Mouse (Mus musculus) urinary bladder, postnatal 25 days (tissue): ENCODE measurements around the gene Txn2.

Source experiments
- DNase-seq: peaks from one replicate; pipeline ENCODE4 v3.0.0; 2022; ENCODE audit warnings: low spot score

Txn2 gene

DNA sequence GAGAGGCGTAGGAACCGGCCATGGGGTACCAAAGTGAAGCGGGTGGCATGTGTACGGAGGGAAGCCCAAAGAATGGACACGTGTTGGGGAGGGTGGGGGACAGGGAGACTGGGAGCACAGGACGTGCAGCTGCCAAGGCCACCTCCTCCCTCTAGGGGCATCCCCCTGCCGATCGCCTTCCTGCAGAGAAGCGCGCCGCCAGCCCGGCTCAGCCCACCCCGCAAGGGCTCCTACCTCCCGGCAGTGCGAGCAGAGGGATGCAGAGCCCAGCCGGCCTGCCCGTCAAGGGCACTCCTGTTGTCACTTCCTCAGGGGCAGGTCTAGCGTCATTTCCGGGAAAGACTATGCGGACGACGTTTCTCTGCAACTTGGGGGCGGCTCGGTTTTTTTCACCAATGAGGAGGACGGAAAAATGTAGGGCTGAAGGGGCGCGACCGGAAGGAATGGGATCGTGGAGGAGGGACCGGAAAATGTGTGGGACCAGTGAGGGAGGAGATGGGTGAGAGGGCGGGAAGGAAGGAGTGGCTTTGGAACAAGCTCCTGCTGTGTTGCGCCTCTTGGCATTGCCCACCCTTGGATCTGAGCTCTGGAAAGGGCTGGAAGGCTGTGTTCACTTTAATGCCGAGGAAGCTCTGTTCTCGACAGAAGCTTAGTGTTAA, at the start of gene Txn2:
TSS of gene Txn2 (minus strand) at position 334 of the 659 bp plus-strand sequence.
- DNase-seq = peak; percentile 77

DNA sequence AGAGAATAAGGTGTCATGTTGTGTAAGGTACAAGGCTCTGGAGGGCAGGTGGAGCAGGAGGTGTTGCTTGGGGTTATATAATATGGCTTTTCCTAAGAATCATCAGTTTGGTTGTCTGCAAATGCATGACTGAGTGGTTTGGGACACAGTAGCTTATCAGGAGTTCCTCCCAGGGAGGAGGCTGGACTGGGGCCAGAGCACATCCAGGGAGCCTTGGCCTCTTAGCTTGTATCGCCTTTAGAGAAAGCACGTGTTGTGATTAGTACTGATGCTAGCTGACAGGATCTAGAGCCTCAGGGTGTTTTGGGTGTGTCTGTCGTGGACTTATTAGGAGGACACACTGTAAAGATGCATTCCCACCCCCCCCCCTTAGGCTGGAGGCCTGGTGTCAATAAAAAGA, 48.9 kb upstream of the Txn2 start:
- no peak for DNase-seq

DNA sequence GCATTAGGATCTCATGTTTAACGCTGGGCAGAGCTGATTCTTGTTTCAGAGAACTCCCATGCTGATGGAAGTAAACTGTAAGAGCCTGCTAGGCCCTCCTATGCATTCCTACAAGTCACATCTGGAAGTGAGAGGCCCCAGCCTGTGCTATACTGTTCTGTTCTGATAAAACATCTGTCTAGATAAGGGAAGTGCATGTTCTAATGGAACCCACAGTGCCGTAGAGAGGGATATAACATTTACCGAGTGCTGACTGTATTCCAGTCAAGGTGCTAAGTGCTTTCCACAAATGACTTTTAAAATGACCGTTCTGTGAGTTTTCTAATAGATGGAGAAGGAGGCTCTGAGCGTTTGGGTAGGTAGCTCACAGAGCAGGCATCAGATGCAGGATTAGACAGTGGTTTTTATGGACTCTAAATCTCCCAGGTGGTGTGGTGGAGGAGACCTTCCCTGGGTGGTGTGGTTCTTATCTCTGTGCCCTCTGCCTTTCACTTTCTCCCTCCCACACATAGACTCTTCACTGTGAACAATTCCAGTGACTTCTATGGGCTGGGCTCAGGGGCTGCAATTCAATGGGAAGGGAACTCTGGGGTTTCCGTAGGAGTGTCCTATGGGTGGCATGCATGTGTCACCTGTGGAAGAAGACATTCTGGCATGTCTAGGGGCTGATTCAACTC, 45.5 kb upstream of the Txn2 start:
- DNase-seq = no peak

DNA sequence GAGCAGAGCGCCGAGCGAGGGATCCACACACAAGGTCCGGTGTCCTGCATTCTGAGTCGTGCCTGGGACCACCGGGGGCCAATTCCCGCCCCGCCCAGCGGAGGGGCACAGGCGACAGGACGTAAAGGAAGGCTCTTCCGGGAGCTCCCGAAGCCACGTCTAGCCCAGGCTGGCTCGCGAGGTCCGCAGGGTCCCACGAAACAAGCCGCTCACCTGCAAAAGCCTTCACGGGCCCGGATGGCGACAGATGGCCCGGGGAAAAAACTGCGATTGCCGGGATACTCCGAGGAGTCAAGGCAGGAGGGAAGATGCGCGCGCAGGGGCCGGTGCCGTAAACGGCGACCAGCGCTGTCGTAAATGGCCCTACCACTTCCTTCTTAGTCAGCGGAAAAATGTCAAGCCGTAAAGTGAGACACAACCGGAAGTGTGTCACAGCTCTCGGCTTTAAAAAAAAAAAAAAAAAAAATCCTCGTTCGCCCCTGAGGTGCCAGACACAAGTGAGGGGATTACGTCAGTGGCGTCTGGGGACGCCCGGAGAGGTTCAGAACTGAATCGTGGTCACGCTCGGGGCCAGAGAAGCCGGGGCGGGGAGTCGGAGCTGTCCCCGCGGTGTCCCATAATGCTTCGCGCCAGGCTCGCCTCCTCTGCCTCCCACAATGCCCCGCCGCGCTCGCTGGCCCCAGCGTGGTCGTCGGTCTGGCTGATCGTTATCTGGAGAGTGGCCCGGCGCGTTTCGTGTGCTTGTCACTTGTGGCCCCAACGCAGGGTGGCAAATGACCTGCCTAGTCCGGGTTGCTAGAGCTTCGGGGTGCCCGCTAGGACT, 41.9 kb upstream of the Txn2 start, which contains the start of gene Eif3d:
TSS of gene Eif3d (minus strand) at position 344 of the 823 bp plus-strand sequence.
- DNase-seq = peak; percentile 96

DNA sequence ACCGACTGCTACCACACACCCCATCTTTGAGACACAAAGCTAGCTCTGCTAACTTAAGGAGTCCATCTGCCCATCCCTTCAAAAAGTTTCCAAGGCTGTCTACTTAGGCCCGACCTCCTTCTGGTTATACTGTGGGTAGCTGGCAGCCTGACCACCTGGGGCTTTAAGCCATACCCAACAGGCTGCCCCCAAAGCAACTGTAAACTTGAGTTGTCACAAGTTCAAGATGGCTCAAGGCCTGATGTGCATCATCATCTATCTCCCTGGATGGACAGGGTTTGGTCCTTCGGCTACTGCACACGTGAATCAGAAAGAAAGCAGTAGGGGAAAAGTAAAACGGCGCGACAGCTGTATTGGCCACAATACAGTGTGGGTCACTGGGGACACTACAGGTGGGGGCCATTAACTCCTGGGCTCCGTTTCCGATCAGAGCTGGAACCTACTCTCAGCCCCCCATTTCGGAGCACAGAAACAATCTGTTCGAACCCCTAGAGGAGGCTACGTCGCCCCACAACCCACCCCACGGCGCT, 41.2 kb upstream of the Txn2 start:
- DNase-seq = no peak

DNA sequence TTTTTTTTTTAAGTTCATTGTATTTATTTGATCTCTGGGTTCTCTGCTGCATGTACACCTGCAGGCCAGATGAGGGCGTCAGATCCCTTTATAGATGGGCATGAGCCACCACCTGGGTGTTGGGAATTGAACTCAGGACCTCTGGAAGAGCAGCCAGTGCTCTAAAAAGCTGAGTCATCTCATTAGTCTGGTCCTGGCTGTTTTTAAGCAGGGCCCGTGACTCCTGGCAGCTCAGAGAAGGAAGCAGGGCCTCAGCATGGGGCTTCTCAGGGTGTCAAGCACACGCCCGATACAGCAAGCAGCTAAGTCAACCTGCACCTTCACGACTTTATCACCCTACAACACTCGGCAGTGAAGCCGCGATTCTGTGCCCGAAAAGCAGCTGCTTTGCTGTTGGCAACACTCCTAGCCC, 36.3 kb upstream of the Txn2 start:
- no peak for DNase-seq

DNA sequence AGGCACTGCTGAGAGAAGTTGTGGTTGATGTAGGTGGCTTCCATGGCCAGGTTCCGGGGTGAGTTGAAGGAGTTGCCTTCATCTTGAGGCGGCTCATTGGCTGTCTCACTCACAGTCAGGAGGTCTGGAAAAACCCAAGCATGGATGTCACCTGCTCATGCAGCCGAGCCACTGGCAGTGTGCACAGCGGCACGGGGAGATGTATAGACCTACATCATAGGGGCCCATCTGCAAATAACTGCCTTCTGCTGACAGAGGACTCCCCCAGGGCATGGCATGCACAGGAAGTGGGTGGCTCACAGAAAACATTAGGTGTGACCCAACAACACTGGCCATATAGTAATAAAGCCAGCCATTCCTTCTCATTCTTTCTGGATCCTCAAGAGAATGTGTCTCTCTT, 33.6 kb upstream of the Txn2 start:
- no peak for DNase-seq

DNA sequence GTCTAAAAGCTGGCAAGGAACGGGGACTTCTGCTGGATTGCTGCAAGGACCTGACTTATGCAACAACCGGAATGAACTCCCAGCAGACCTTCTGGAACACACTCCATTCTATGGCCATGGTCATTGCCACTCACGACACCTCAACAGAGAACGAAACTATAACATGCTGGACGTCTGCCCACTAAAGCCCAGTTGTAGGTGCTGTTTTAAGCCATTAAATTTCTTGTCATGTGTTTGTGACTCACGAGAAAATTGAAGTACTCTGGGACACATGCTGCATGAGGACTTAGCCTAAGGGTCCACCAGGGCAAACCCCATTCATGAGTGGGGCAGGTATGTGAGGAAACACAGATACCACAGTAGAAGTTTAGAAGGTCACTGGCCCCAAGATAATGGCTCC, 31.9 kb upstream of the Txn2 start:
- DNase-seq = no peak

DNA sequence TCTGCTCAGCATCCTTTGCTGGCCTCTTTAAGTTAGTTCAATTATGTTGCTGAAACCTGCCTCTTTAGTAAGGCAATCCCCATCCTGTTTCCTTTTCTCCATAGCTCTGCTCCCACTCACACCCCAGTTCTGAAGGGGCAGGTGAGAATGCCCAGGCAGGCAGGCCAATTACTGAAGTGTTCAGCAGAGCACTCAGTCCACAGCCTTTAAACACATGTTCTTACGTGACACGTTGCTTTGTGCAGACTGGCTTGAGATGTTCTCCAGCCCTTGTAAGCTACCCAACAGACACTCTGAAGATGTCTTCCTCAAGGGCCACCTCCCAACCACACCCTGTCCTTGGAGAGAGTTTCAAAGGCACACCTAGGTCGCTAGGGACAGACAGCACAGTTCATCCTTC, 29.3 kb upstream of the Txn2 start:
- DNase-seq = no peak

DNA sequence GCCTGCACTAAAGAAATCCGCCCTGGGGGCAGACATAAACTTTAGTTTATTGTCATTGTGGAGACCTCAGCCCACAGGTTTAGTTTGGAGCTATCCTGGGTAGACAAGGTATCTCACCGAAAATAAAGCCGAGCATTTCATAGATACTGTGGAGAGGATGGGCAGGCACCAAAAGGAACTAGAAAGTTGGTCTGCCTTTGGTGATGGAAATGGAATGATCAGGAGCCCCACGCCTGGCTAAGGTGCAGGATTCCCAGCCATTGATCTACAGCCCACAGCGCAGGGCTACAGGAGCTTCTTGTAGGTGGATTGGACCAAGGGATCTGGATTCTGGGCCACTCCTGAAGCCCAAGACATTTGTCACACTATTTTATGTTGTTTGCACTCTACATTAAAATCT, 28.8 kb upstream of the Txn2 start:
- no peak for DNase-seq

DNA sequence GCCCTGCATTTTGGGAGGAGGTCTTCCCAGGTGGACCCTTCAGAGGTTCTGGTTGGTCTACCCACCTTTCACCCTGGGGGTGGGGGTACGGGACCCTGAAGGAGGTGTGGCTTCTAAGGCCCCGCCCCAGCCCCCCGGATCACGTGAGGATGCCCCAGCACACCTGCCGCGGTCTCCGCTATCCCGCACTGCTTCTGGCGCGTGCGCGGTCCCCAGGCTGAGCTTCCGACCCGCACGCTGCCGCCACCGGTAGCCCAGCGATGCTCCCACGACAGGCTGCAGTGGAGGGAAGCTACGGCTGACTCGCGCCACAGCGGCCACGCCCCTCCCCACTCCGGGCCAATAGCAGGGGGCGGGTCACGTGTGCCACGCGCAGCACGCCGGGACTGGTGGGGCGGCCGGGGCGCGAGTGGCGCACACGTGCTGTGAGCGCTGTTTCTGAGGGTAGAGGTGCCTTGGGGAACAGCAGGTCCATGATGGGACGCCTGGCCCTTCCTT, 27.6 kb upstream of the Txn2 start, which contains the start of gene Foxred2:
TSS of gene Foxred2 (minus strand) at position 319 of the 498 bp plus-strand sequence.
- peak; percentile 77 for DNase-seq

DNA sequence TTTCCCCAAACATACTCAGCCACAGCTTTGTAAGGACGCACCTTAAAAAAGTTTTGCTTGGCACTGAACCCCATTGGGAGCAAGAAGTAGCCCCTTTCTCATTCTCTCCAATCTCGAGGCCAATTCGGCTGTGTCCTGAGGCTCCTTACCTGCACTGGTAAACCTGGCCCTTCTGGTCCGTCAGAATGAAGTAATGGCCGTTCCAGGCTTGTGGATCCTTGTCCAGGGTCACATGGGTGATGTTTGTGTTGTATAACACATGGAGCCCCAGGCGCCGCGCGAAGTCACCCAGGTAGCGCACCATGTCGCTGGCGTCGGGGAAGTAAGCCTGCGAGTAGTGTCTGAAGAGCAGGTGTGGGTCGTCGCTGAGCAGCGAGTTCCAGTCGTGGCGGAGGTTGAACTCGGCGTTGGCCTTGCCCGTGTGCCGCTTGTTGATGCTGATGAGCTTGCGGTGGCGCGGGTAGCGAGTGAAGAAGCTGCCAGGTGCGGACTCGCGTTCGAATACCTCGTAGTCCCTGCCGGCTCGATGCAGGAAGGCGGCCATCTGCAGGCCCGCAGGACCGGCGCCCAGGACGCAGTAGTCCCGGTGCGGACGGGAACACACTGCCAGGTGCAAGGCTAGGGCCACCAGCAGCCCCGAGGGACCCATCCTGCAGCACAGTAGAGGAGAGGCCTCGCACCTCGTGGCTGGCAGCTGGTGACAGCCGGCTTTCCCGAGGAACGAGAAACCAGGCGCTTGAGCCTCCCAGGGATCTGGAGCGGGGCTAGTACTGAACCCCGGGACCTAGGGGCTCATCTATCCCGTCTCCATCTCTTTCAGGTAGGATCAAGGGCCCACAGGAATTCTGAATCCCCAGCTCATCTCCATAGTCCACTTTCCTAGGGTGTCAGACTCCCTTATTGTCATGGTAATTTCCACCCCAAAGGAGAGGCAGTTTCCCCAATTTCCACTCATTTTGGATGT, 26.9 kb upstream of the Txn2 start:
- DNase-seq = no peak

DNA sequence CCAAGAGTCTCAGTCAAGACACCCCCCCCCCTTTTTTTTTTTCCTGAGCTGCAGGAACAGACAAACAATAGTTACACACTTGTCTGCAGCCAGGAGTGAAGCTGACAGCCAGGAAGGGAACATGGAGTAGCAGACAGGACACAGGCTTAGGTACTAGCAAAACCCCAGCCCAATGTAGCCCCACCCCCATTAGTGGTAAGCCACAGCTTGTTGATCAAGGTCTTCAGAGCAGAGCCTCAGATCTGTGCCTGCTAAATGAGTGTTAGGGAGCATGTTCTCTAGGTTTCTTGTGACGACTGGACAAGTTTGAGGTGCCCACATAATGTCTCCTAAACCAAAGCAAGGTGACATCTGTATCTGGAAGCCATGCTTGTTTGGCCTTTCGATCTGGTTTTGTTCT, 25.6 kb upstream of the Txn2 start:
- no peak for DNase-seq

DNA sequence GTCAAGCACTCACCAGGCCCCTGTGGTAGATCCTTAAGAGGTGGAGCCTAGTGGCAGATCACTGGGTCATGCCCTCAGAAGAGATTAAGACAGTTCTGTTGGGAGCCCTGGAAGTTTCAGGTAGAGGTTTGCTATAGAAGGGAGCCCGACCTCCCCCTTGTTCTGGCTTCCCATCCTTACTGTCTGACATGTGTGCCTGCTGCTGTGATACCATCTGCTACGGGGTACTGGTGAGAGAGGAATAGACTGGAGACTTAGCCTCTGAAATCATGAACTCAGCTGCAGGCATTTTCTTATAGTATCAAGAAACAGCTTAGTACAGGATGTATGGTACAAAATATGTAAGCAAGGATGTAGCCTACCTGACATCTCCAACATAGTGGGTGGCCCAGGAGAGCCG, 24.1 kb upstream of the Txn2 start:
- no peak for DNase-seq

DNA sequence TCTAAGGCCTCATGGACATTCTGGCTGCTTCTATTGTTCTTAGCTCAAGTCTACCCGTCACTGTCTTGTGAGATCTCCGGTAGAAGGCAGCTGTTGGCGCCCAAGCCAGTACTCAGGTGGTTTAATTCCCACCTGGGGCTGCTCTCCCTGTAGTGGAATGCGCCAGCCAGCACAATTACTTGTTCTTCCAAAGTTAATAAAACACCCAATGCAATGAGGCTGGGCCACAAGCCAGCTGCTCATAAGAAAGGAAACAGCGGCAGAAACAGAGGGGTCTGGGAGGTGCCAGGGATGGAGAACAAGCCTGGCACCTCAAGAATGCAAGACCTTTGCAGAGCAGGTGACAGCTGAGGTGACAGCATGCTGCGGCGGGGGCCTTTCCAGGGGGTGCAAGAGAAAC, 20.3 kb upstream of the Txn2 start:
- no peak for DNase-seq

DNA sequence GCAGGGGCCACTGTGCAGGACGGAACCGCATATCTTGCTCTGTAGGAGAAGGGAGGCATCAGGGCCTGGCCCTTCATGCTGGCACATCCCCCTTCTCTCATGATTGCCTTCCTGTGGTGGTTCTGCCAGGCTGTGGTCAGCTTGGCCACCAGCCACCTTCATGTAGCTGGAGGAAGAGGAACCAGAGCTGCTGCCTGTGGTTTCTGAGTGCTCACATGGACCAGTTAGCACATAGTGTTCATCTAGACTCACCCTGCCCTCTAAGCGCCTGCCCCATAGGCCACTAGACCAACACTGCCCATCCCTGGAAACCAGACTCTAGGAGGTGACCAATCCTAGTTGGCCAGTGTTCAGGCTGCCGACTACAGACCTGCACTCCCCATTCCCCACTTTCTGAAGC, 16.9 kb upstream of the Txn2 start:
- DNase-seq = no peak

DNA sequence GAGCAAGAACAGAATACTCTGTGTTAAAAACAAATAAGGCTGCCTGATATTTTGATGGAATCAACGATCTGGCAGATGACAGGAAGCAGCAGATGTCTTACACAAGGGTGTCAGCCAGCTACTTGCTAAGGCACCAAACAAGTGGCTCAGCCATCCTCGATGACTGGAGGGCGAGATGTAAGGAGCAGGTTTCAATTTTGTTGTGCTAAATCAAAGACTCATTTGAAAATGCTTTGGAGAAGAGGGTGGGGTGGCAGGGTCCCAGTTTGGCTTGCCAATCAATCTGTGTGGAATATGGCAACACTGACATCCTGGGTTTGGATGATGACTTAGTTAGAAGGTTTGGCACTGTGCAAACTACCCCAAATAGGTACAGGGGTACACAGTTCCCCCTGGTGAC, 12.8 kb upstream of the Txn2 start:
- no peak for DNase-seq

DNA sequence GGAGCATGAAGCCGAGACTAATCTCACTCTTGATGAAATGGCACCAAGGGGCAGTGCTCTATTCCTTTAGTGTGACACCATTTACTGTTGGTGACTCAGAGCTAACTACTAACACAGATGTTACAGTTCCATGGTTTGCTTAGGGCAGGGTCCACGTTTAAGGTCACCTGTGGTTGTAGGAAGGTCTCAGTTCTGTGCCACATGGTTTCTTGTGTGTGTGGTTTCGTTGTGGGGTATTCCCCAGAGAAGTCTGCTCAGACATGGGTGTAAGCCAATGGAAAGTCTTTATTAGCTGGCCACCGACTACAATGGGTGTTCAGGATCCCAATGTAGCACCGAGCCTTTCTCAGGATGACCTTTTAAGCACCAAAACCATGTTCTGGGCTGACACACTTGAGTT, 9.7 kb upstream of the Txn2 start:
- DNase-seq = no peak

DNA sequence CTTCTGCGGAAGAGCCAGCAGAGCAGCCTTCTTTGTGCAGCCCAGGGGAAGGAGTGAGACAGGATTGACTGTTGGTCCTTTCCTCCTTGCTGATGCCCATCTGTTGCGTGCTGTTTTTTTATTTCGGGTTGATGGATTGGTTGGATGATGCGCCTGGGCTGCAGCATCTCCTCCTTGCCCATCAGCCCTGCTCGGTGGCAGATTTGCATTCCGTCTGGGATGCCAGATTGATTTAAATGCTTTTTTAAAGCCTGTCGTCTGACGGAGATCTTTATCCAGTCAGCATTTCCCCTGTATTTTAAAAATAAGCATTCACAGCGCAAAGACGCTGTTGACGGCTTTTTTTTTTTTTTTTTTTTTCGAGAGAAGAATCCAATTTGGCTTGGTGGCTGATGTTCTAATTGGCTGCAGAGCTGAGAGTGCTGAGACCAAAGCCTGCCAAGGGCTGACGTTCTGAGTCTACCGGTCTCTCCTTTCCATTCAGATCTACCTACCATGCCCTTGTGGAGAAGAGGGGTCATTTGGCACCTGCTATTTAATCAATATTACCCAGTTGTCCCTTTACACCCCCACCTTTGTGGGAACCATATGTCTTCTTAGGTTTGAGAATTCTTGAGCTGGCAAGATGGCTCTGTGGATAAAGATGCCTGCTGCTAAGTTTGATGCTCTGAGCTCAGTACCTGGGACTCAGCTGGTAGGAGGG, 7.0 kb upstream of the Txn2 start:
- DNase-seq = no peak

DNA sequence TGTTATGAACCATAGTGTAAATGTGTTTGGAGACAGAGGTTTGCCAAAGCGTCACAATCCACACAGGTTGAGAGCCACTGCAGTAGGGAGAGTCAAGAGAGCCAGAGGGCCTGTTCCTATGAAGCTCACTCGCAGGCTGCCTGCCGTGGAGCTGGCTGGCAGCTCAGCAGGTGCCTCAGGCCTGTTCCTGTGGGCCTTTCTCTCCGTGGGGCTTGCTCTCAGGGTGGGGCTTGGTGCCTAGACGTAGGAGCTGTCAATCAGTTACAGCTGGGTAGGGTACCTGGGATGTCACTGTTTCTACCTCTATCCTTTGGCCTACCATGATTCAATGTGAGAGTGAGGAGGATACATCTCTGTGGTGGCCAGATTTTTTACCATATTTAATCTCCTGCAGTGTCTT, 6.2 kb upstream of the Txn2 start:
- DNase-seq = no peak

DNA sequence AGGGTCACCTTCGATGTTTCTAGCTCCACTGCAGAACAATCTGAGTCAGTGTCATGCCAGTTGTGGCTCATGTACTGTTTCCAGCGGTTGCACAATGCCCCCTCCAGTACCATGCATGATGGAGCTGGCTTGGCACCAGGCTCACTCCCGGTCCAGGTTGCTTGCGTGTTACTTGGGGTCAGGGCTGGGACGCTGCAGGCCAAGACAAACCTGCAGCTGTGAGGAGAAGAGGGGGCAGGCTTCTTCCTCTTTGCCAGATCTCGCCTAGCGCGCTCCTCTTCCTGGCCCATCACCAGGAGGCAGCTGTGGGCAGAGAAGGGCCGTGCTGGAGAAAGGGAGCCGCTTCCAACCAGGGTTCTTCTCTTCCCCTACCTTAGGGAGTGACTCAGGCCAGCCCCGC, 5.5 kb upstream of the Txn2 start:
- no peak for DNase-seq
